ENCODE assay signal across 9 mouse cellular contexts in the genomic region with DNA sequence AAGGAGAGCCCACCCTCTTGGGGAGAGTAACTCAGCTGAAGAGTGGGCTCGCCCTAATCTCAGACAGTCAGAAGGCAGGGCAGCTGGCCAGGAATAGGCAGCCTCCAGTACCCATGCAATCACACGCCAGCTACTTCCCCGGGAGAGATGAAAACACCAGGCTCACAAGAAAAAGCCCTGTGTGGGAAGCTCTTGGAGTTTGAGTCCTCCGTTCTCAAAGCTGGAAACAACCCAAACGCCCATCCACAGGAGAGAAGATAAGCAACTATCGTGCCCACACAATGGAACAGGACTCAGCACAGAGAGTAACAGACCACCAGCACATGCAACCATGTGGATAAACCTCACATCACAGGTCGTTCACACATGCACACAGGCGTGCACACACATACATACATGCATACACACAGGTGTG. TPM values are rescaled to one million over a fixed set of nuclear protein-coding genes. Genes with fewer than 3 reads are reported as not detected.
A peak's percentile ranks its signal among the peaks of the same experiment; 100 is the strongest.
DNase-seq lines count a peak whose midpoint lies in the region; ATAC-seq and TF ChIP-seq lines count a peak whose summit lies in the region.
"Had no signal": no experiment of that assay in that cellular context is flagged by ENCODE, and none has a peak within 500 bp of the region (broad histone marks: within the 10 kb centered on the region; RNA-seq: fewer than 3 reads in every experiment).

No protein-coding gene starts in this region.

- no peak overlapping the region for H3K4me2 ChIP-seq in intestine, embryonic 16.5 days (ENCODE audit: low read depth, low read length)
- H3K4me2 ChIP-seq in intestine, embryonic 15.5 days (replicated peaks) = no peak overlapping the region
- H3K4me2 ChIP-seq in forebrain, embryonic 15.5 days (replicated peaks) = no peak overlapping the region
- H3K4me2 ChIP-seq in midbrain, postnatal 0 days (ENCODE audit: low read depth, low read length, poor library complexity, severe bottlenecking) = no peak overlapping the region

- H3K27ac ChIP-seq in intestine, embryonic 16.5 days (ENCODE audit: low read length) = peak overlapping the region; percentile 10; the same call in 1 of the 2 replicates
- H3K27ac ChIP-seq in intestine, embryonic 15.5 days = no peak overlapping the region
- H3K27ac ChIP-seq in forebrain, embryonic 15.5 days (replicated peaks) = peak overlapping the region; percentile 63
- H3K27ac ChIP-seq in midbrain, postnatal 0 days (ENCODE audit: low read depth, low read length) = peak overlapping the region; percentile 32; the same call in 1 of the 2 replicates

- H3K4me1 ChIP-seq in intestine, embryonic 16.5 days (ENCODE audit: control insufficient read depth, insufficient read depth, low read length) = peaks cover 40% of the 10 kb centered on the region
- peaks cover 24% of the 10 kb centered on the region for H3K4me1 ChIP-seq in intestine, embryonic 15.5 days (replicated peaks)
- H3K4me1 ChIP-seq in forebrain, embryonic 15.5 days = peaks cover 52% of the 10 kb centered on the region
- H3K4me1 ChIP-seq in midbrain, postnatal 0 days (ENCODE audit: insufficient read depth, low read length) = peaks cover 23% of the 10 kb centered on the region

- no peaks in the 10 kb centered on the region for H3K9me3 ChIP-seq in intestine, embryonic 16.5 days (ENCODE audit: control insufficient read depth, low read length)
- H3K9me3 ChIP-seq in intestine, embryonic 15.5 days = no peaks in the 10 kb centered on the region
- H3K9me3 ChIP-seq in forebrain, embryonic 15.5 days = no peaks in the 10 kb centered on the region
- H3K9me3 ChIP-seq in midbrain, postnatal 0 days (ENCODE audit: low read length) = no peaks in the 10 kb centered on the region

- H3K36me3 ChIP-seq in intestine, embryonic 16.5 days (ENCODE audit: control insufficient read depth, insufficient read depth, low read length) = peaks cover 5% of the 10 kb centered on the region; the same call in 1 of the 2 replicates
- H3K36me3 ChIP-seq in intestine, embryonic 15.5 days = no peaks in the 10 kb centered on the region
- no peaks in the 10 kb centered on the region for H3K36me3 ChIP-seq in forebrain, embryonic 15.5 days
- H3K36me3 ChIP-seq in midbrain, postnatal 0 days (ENCODE audit: insufficient read depth, low read length) = no peaks in the 10 kb centered on the region
- H3K36me3 ChIP-seq: G1E had no signal

- TF ChIP-seq CTCF in midbrain, postnatal 0 days (IDR thresholded peaks at IDR 0.05) = no peak

- WGBS in intestine, embryonic 16.5 days = 62% methylated on average over 8 of the region's 8 CpGs
- WGBS in intestine, embryonic 15.5 days = 67% methylated on average over 8 of the region's 8 CpGs
- WGBS in forebrain, embryonic 15.5 days = 48% methylated on average over 8 of the region's 8 CpGs
- WGBS in midbrain, postnatal 0 days = 58% methylated on average over 8 of the region's 8 CpGs

- no peak overlapping the region for H3K9ac ChIP-seq in intestine, embryonic 16.5 days (ENCODE audit: low read depth, low read length)
- H3K9ac ChIP-seq in intestine, embryonic 15.5 days = no peak overlapping the region
- no peak overlapping the region for H3K9ac ChIP-seq in forebrain, embryonic 15.5 days (replicated peaks)
- no peak overlapping the region for H3K9ac ChIP-seq in midbrain, postnatal 0 days (replicated peaks; ENCODE audit: low read length, poor library complexity, severe bottlenecking)

- ATAC-seq in intestine, embryonic 16.5 days = no peak
- ATAC-seq in intestine, embryonic 15.5 days = no peak
- peak; percentile 47; the same call in 1 of the 2 replicates for ATAC-seq in forebrain, embryonic 15.5 days (replicated peaks)
- ATAC-seq in midbrain, postnatal 0 days (ENCODE audit: low FRiP score) = no peak
- no peak for ATAC-seq in CD4-positive, CD25-positive, alpha-beta regulatory T cell, adult 4 months

- peak; percentile 51 for DNase-seq in left cerebral cortex, adult 11 months (ENCODE audit: low spot score)
- peak; percentile 69 for DNase-seq in midbrain, postnatal 0 days (ENCODE audit: low spot score)
- DNase-seq in kidney, postnatal 25 days = no peak
- no peak for DNase-seq in adrenal gland, adult 18-20 months (ENCODE audit: low spot score in 2 of 2)

- no peaks in the 10 kb centered on the region for H3K27me3 ChIP-seq in intestine, embryonic 16.5 days (replicated peaks; ENCODE audit: control insufficient read depth, insufficient read depth, low read length)
- H3K27me3 ChIP-seq in intestine, embryonic 15.5 days (replicated peaks) = no peaks in the 10 kb centered on the region
- H3K27me3 ChIP-seq in forebrain, embryonic 15.5 days = no peaks in the 10 kb centered on the region
- H3K27me3 ChIP-seq in midbrain, postnatal 0 days (ENCODE audit: insufficient read depth, low read length) = no peaks in the 10 kb centered on the region

- no peak overlapping the region for H3K4me3 ChIP-seq in intestine, embryonic 16.5 days (ENCODE audit: low read length)
- no peak overlapping the region for H3K4me3 ChIP-seq in intestine, embryonic 15.5 days (replicated peaks)
- no peak overlapping the region for H3K4me3 ChIP-seq in forebrain, embryonic 15.5 days
- no peak overlapping the region for H3K4me3 ChIP-seq in midbrain, postnatal 0 days (ENCODE audit: low read depth, low read length)

RNA-seq across cellular contexts. Expression of gene Mapkapk2, which starts 23.1 kb away (rescaled TPM):
- 13.1 and 23.5 TPM in 2 replicates for polyA plus RNA-seq in intestine, embryonic 16.5 days (2015; fragmentation: Nextera tagmentation; extraction: Ambion mirVana)
- polyA plus RNA-seq in intestine, embryonic 15.5 days (2015; fragmentation: Nextera tagmentation; extraction: Ambion mirVana) = 42.6 and 44.5 TPM in 2 replicates
- polyA plus RNA-seq in forebrain, embryonic 15.5 days (2015; fragmentation: Nextera tagmentation; extraction: Ambion mirVana) = 23.8 and 26.9 TPM in 2 replicates
- 44.2 and 48.1 TPM in 2 replicates for total RNA-seq in midbrain, postnatal 0 days (2014; rRNA removed)
- polyA plus RNA-seq in midbrain, postnatal 0 days (2015; fragmentation: Nextera tagmentation; extraction: Ambion mirVana) = 13.7 and 13.8 TPM in 2 replicates
- polyA plus RNA-seq in CD4-positive, CD25-positive, alpha-beta regulatory T cell, adult 4 months (2017; shearing (Covaris generic)) = 10 to 100 TPM in 1 of 2 experiments, 1 to 10 TPM in 1; 5.6 to 10.9 TPM
- total RNA-seq in adrenal gland, adult 18-20 months (2021) = 100 to 1,000 TPM; 198 to 219 TPM

RNA-seq across cellular contexts. Expression of gene Il10, which starts 54.9 kb away (rescaled TPM):
- not detected in 2 replicates for polyA plus RNA-seq in intestine, embryonic 16.5 days (2015; fragmentation: Nextera tagmentation; extraction: Ambion mirVana)
- not detected in 2 replicates for polyA plus RNA-seq in intestine, embryonic 15.5 days (2015; fragmentation: Nextera tagmentation; extraction: Ambion mirVana)
- polyA plus RNA-seq in forebrain, embryonic 15.5 days (2015; fragmentation: Nextera tagmentation; extraction: Ambion mirVana) = not detected in 2 replicates
- not detected in 2 replicates for total RNA-seq in midbrain, postnatal 0 days (2014; rRNA removed)
- not detected in 2 replicates for polyA plus RNA-seq in midbrain, postnatal 0 days (2015; fragmentation: Nextera tagmentation; extraction: Ambion mirVana)
- polyA plus RNA-seq in CD4-positive, CD25-positive, alpha-beta regulatory T cell, adult 4 months (2017; shearing (Covaris generic)) = 10 to 100 TPM in 1 of 2 experiments, 1 to 10 TPM in 1; 5.9 to 13.6 TPM
- total RNA-seq in adrenal gland, adult 18-20 months (2021) = not detected
- total RNA-seq: G1E had no signal
- polyA plus RNA-seq: G1E had no signal

Comparison
In these comparisons a context has a peak if more than half of its experiments do, and no peak if none do; other contexts are left out.
1. DNase-seq: peak in left cerebral cortex, adult 11 months (single experiment) and midbrain, postnatal 0 days (single experiment); none in kidney, postnatal 25 days (0 of 2) and adrenal gland, adult 18-20 months (0 of 2).